Mouse (Mus musculus) lung, adult 2 months (tissue): ENCODE measurements at regions not wholly inside any gene's neighbourhood (a gene's known extent, or its start where the extent isn't known, plus 50 kb on each side); places are given as distances from the start of the nearest gene placed in this dataset.

ENCODE experiments used
- CTCF ChIP-seq: fragments of 200-500 bp; IDR thresholded peaks from 2 replicates; pipeline ENCODE4 v1.5.1; 2011; ENCODE audit warnings: mild to moderate bottlenecking, low read length, control low read depth; ENCODE audit not compliant: insufficient read depth
- POLR2A ChIP-seq: fragments of 200-500 bp; IDR thresholded peaks from 2 replicates; pipeline ENCODE4 v1.6.1; 2011; ENCODE audit warnings: low read depth, mild to moderate bottlenecking, control low read depth, low read length, borderline replicate concordance; ENCODE audit errors: extremely low read depth

DNA sequence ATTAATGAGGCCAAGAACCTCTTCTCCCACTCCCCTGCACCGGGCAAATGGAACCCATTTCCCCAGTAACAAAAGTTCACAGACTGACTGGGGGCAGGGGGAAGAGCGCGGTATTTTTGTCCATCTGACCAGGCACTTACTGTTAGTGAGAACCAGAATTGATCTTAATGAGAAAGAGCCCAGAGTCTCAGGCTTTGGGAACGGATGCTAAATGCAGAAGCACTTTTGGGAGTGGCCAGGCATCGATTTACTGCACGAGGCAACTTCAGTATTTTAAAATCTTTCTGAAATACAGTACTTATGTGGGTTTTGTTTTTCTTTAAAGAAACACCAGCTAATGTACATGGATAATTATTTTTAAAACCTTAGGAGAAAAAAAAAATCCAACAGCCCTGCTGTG lies 51.0 kb upstream of the Foxn3 start:
- TF ChIP-seq CTCF (no peak), POLR2A (no peak)
